Comparison of ENCODE assay signal across 17 mouse cellular contexts in genomic region chr1:190630193-190630592, GRCm38 (mm10).
"Had no signal": no experiment of that assay in that cellular context is flagged by ENCODE, and none has a peak within 500 bp of the region (broad histone marks: within the 10 kb centered on the region; RNA-seq: fewer than 3 reads in every experiment).

No protein-coding gene starts in this region.

- DNase-seq: retina, postnatal 1 day; right cerebral cortex, adult 18-20 months; right cerebral cortex, postnatal 14 days; right cerebral cortex, postnatal 25 days; right cerebral cortex, postnatal 4 days; spleen, adult 18-20 months; thymus, adult 18-20 months; thymus, adult 2 months; thymus, postnatal 14 days; thymus, postnatal 25 days; thymus, postnatal 36 days; thymus, postnatal 4 days had no signal

- H3K27me3 ChIP-seq: neural tube, embryonic 12.5 days; neural tube, embryonic 13.5 days; neural tube, embryonic 15.5 days; stomach, embryonic 15.5 days had no signal

- H3K9ac ChIP-seq: neural tube, embryonic 12.5 days; neural tube, embryonic 13.5 days; neural tube, embryonic 15.5 days; stomach, embryonic 15.5 days had no signal

- H3K4me1 ChIP-seq: neural tube, embryonic 12.5 days; neural tube, embryonic 15.5 days; stomach, embryonic 15.5 days had no signal

- H3K36me3 ChIP-seq: neural tube, embryonic 12.5 days; neural tube, embryonic 13.5 days; neural tube, embryonic 15.5 days; stomach, embryonic 15.5 days had no signal

- H3K27ac ChIP-seq: neural tube, embryonic 12.5 days; neural tube, embryonic 13.5 days; neural tube, embryonic 15.5 days; stomach, embryonic 15.5 days; stomach, postnatal 0 days had no signal

- H3K4me3 ChIP-seq: neural tube, embryonic 12.5 days; neural tube, embryonic 13.5 days; neural tube, embryonic 15.5 days; stomach, embryonic 15.5 days had no signal

- H3K4me2 ChIP-seq: neural tube, embryonic 12.5 days; neural tube, embryonic 13.5 days; neural tube, embryonic 15.5 days; stomach, embryonic 15.5 days had no signal

- H3K9me3 ChIP-seq: neural tube, embryonic 12.5 days; neural tube, embryonic 13.5 days; neural tube, embryonic 15.5 days; stomach, embryonic 15.5 days had no signal
